Mouse (Mus musculus): ENCODE data around the gene Cnot3. TPM values are rescaled to one million over a fixed set of nuclear protein-coding genes. Genes with fewer than 3 reads are reported as not detected.
A peak's percentile ranks its signal among the peaks of the same experiment; 100 is the strongest.

Gene Cnot3
- polyA plus RNA-seq, 1 experiment from 2014 or later, result 43.5 TPM

DNA sequence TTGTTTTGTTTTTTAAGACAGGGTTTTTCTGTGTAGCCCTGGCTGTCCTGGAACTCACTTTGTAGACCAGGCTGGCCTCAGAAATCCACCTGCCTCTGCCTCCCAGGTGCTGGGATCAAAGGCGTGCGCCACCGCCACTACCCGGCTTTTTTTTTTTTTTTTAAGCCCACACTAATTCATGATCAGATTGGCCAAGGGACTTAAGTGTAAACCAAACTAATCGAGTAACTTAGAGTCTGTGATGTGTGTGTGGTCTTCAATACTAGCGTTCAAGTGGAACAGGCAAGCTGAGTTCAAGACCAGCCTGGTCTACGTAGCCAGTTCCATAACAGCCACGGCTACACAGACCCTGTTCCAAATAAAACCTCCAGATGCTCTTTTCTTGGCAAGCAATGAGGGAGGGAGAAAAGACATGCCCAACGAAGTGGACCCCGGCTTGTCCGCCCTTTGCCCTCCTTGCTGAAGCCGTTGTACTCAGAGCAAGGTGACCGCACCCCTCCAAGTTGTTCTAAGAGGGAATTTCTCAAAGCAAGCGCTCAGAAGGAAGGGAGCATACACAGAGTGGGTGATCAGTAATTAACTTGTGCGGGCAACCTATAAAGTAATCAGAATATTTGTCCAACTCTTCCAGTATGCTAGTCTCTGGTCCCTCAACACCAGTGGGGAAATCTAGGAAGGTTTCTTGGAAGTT lies 19.6 kb downstream of the Cnot3 start:
- Histone ChIP-seq H3K4me2 (peak overlapping the region; percentile 61), H3K4me3 (ENCODE audit: low read depth, low read length) (peak overlapping the region; percentile 76), H3K9ac (ENCODE audit: low read depth, low read length) (peak overlapping the region; percentile 93), H3K4me1 (ENCODE audit: control insufficient read depth, insufficient read depth, low read length) (peaks cover 20% of the 10 kb centered on the region), H3K36me3 (ENCODE audit: control insufficient read depth, insufficient read depth, low read length) (peaks cover 21% of the 10 kb centered on the region), H3K27ac (ENCODE audit: low read depth, low read length) (peak overlapping the region; percentile 91), H3K27me3 (ENCODE audit: control insufficient read depth, insufficient read depth, low read length) (no peaks in the 10 kb centered on the region), H3K9me3 (replicated peaks; ENCODE audit: control insufficient read depth, low read length) (no peaks in the 10 kb centered on the region)
- ATAC-seq (replicated peaks; ENCODE audit: insufficient number of reproducible peaks, low FRiP score, low TSS enrichment), result peak; percentile 29; the same call in 1 of the 2 replicates
- WGBS (ENCODE audit: insufficient replicate concordance), result 29% methylated on average over 15 of the region's 15 CpGs

- Histone ChIP-seq H3K4me3 (ENCODE audit: low read depth, low read length) (peak within 1 kb of the TSS; percentile 76), H3K9ac (ENCODE audit: low read depth, low read length) (peak within 1 kb of the TSS; percentile 93), H3K9me3 (replicated peaks; ENCODE audit: control insufficient read depth, low read length) (no peaks in the 10 kb centered on the region), H3K4me2 (peak within 1 kb of the TSS; percentile 61), H3K4me1 (ENCODE audit: control insufficient read depth, insufficient read depth, low read length) (peaks cover 20% of the 10 kb centered on the region), H3K36me3 (ENCODE audit: control insufficient read depth, insufficient read depth, low read length) (peaks cover 14% of the 10 kb centered on the region), H3K27me3 (ENCODE audit: control insufficient read depth, insufficient read depth, low read length) (no peaks in the 10 kb centered on the region), H3K27ac (ENCODE audit: low read depth, low read length) (peak within 1 kb of the TSS; percentile 91)
- ATAC-seq (replicated peaks; ENCODE audit: insufficient number of reproducible peaks, low FRiP score, low TSS enrichment), result peak; percentile 98
- WGBS (ENCODE audit: insufficient replicate concordance), result 3% methylated on average over 45 of the region's 45 CpGs
Observed at GRCm38 (mm10) chr7:3665215-3666114, 20.4 kb downstream of the Cnot3 start, which contains the start of gene Leng1. Gene Leng1 (minus strand): TSS chr7:3665840.

GRCm38 (mm10) chr7:3666921-3667391 lies 21.9 kb downstream of the Cnot3 start:
- Histone ChIP-seq H3K4me1 (ENCODE audit: control insufficient read depth, insufficient read depth, low read length) (peaks cover 20% of the 10 kb centered on the region), H3K9ac (ENCODE audit: low read depth, low read length) (peak overlapping the region; percentile 59; the same call in 1 of the 2 replicates), H3K27ac (ENCODE audit: low read depth, low read length) (peak overlapping the region; percentile 41; the same call in 1 of the 2 replicates), H3K9me3 (replicated peaks; ENCODE audit: control insufficient read depth, low read length) (no peaks in the 10 kb centered on the region), H3K27me3 (ENCODE audit: control insufficient read depth, insufficient read depth, low read length) (no peaks in the 10 kb centered on the region), H3K4me2 (peak overlapping the region; percentile 53), H3K36me3 (ENCODE audit: control insufficient read depth, insufficient read depth, low read length) (peaks cover 5% of the 10 kb centered on the region), H3K4me3 (ENCODE audit: low read depth, low read length) (peak overlapping the region; percentile 29)
- 8% methylated on average over 14 of the region's 14 CpGs for WGBS (ENCODE audit: insufficient replicate concordance)
- ATAC-seq (replicated peaks; ENCODE audit: insufficient number of reproducible peaks, low FRiP score, low TSS enrichment), result no peak

- ATAC-seq (replicated peaks; ENCODE audit: insufficient number of reproducible peaks, low FRiP score, low TSS enrichment), result peak; percentile 64; the same call in 1 of the 2 replicates
- H3K9ac ChIP-seq (ENCODE audit: low read depth, low read length), result no peak overlapping the region
- 67% methylated on average over 10 of the region's 10 CpGs for WGBS (ENCODE audit: insufficient replicate concordance)
- no peaks in the 10 kb centered on the region for H3K4me1 ChIP-seq (ENCODE audit: control insufficient read depth, insufficient read depth, low read length)
- no peak overlapping the region for H3K27ac ChIP-seq (ENCODE audit: low read depth, low read length)
- no peak overlapping the region for H3K4me2 ChIP-seq
- no peak overlapping the region for H3K4me3 ChIP-seq (ENCODE audit: low read depth, low read length)
- no peaks in the 10 kb centered on the region for H3K27me3 ChIP-seq (ENCODE audit: control insufficient read depth, insufficient read depth, low read length)
- H3K9me3 ChIP-seq (replicated peaks; ENCODE audit: control insufficient read depth, low read length), result no peaks in the 10 kb centered on the region
- peaks cover 2% of the 10 kb centered on the region; the same call in 1 of the 2 replicates for H3K36me3 ChIP-seq (ENCODE audit: control insufficient read depth, insufficient read depth, low read length)
Observed at GRCm38 (mm10) chr7:3674507-3675227, 29.6 kb downstream of the Cnot3 start.

GRCm38 (mm10) chr7:3675228-3675548 lies 30.1 kb downstream of the Cnot3 start:
- 79% methylated on average over 3 of the region's 3 CpGs for WGBS (ENCODE audit: insufficient replicate concordance)
- no peak overlapping the region for H3K4me3 ChIP-seq (ENCODE audit: low read depth, low read length)
- no peak for ATAC-seq (replicated peaks; ENCODE audit: insufficient number of reproducible peaks, low FRiP score, low TSS enrichment)

GRCm38 (mm10) chr7:3676371-3676770 lies 31.3 kb downstream of the Cnot3 start:
- Histone ChIP-seq H3K9ac (ENCODE audit: low read depth, low read length) (no peak overlapping the region), H3K4me1 (ENCODE audit: control insufficient read depth, insufficient read depth, low read length) (no peaks in the 10 kb centered on the region), H3K36me3 (ENCODE audit: control insufficient read depth, insufficient read depth, low read length) (peaks cover 2% of the 10 kb centered on the region; the same call in 1 of the 2 replicates), H3K4me3 (ENCODE audit: low read depth, low read length) (no peak overlapping the region), H3K4me2 (no peak overlapping the region), H3K27ac (ENCODE audit: low read depth, low read length) (no peak overlapping the region), H3K27me3 (ENCODE audit: control insufficient read depth, insufficient read depth, low read length) (no peaks in the 10 kb centered on the region), H3K9me3 (replicated peaks; ENCODE audit: control insufficient read depth, low read length) (no peaks in the 10 kb centered on the region)
- ATAC-seq (replicated peaks; ENCODE audit: insufficient number of reproducible peaks, low FRiP score, low TSS enrichment), result no peak
- 78% methylated on average over 10 of the region's 12 CpGs for WGBS (ENCODE audit: insufficient replicate concordance)

More at GRCm38 (mm10) chr7:3675228-3675548, 30.1 kb downstream of the Cnot3 start:
- H3K36me3 ChIP-seq (ENCODE audit: control insufficient read depth, insufficient read depth, low read length), result peaks cover 2% of the 10 kb centered on the region; the same call in 1 of the 2 replicates
- H3K4me1 ChIP-seq (ENCODE audit: control insufficient read depth, insufficient read depth, low read length), result no peaks in the 10 kb centered on the region
- H3K27me3 ChIP-seq (ENCODE audit: control insufficient read depth, insufficient read depth, low read length), result no peaks in the 10 kb centered on the region
- H3K4me2 ChIP-seq, result no peak overlapping the region
- H3K27ac ChIP-seq (ENCODE audit: low read depth, low read length), result no peak overlapping the region
- no peaks in the 10 kb centered on the region for H3K9me3 ChIP-seq (replicated peaks; ENCODE audit: control insufficient read depth, low read length)
- no peak overlapping the region for H3K9ac ChIP-seq (ENCODE audit: low read depth, low read length)

GRCm38 (mm10) chr7:3677342-3677741 lies 32.3 kb downstream of the Cnot3 start, which contains the start of gene Tmc4:
Gene Tmc4 (minus strand): TSS chr7:3677553.
- H3K27ac ChIP-seq (ENCODE audit: low read depth, low read length), result no peak within 1 kb of the TSS
- H3K9me3 ChIP-seq (replicated peaks; ENCODE audit: control insufficient read depth, low read length), result no peaks in the 10 kb centered on the region
- no peak for ATAC-seq (replicated peaks; ENCODE audit: insufficient number of reproducible peaks, low FRiP score, low TSS enrichment)
- peaks cover 2% of the 10 kb centered on the region; the same call in 1 of the 2 replicates for H3K36me3 ChIP-seq (ENCODE audit: control insufficient read depth, insufficient read depth, low read length)
- H3K9ac ChIP-seq (ENCODE audit: low read depth, low read length), result no peak within 1 kb of the TSS
- H3K4me3 ChIP-seq (ENCODE audit: low read depth, low read length), result no peak within 1 kb of the TSS
- WGBS (ENCODE audit: insufficient replicate concordance), result 46% methylated on average over 9 of the region's 9 CpGs
- H3K27me3 ChIP-seq (ENCODE audit: control insufficient read depth, insufficient read depth, low read length), result no peaks in the 10 kb centered on the region
- no peaks in the 10 kb centered on the region for H3K4me1 ChIP-seq (ENCODE audit: control insufficient read depth, insufficient read depth, low read length)
- no peak within 1 kb of the TSS for H3K4me2 ChIP-seq

Data from heart, embryonic 11.5 days (tissue).